ENCODE assay signal across 12 mouse cellular contexts in the genomic region with DNA sequence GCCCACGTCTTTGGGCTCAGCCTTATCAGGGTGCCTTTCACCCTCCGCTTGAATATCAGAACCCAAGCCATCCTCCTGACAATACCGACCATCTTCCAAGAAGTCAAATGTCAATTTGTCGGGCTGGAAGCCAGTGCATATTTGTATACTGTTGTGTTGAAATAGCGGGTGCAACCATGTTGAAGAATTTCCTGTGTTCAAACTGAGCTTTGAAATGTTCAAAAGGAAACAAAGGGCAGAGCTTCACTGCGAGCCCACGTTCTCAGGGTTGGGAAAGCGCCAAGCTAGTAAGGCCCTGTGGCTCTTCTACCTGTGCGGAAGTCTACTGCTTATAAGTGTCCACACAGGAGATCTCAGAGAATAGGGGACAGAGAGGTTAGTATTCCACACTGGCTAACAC.
A peak's percentile ranks its signal among the peaks of the same experiment; 100 is the strongest.
DNase-seq lines count a peak whose midpoint lies in the region; ATAC-seq and TF ChIP-seq lines count a peak whose summit lies in the region.
"Had no signal": no experiment of that assay in that cellular context is flagged by ENCODE, and none has a peak within 500 bp of the region (broad histone marks: within the 10 kb centered on the region; RNA-seq: fewer than 3 reads in every experiment).

No protein-coding gene starts in this region.

- no peak overlapping the region for H3K9ac ChIP-seq in embryonic facial prominence, embryonic 11.5 days (replicated peaks; ENCODE audit: low read length)
- no peak overlapping the region for H3K9ac ChIP-seq in limb, embryonic 14.5 days (ENCODE audit: low read depth, low read length, severe bottlenecking)
- no peak overlapping the region for H3K9ac ChIP-seq in neural tube, embryonic 15.5 days (replicated peaks)

- H3K27ac ChIP-seq in embryonic facial prominence, embryonic 11.5 days (replicated peaks; ENCODE audit: low read depth, low read length) = peak overlapping the region; percentile 64; the same call in 1 of the 2 replicates
- peak overlapping the region; percentile 59 for H3K27ac ChIP-seq in limb, embryonic 14.5 days (replicated peaks; ENCODE audit: low read depth, low read length)
- peak overlapping the region; percentile 45 for H3K27ac ChIP-seq in neural tube, embryonic 15.5 days (replicated peaks)
- H3K27ac ChIP-seq: heart, embryonic 10.5 days had no signal

- H3K27me3 ChIP-seq in embryonic facial prominence, embryonic 11.5 days (ENCODE audit: control insufficient read depth, insufficient read depth, low read length) = no peaks in the 10 kb centered on the region
- 0 out of 2 replicates have a peak, but pooled peaks cover 4% of the 10 kb centered on the region for H3K27me3 ChIP-seq in limb, embryonic 14.5 days (ENCODE audit: control insufficient read depth, insufficient read depth, low read length)
- no peaks in the 10 kb centered on the region for H3K27me3 ChIP-seq in neural tube, embryonic 15.5 days (replicated peaks)

- no peak for ATAC-seq in embryonic facial prominence, embryonic 11.5 days (replicated peaks; ENCODE audit: insufficient number of reproducible peaks, low FRiP score, low TSS enrichment, low read depth)
- ATAC-seq in limb, embryonic 14.5 days (ENCODE audit: low FRiP score, low read depth) = no peak
- ATAC-seq in neural tube, embryonic 15.5 days (ENCODE audit: low FRiP score) = no peak
- ATAC-seq: forebrain, embryonic 14.5 days had no signal

- TF ChIP-seq POLR2A in limb, embryonic 14.5 days (IDR thresholded peaks at IDR 0.05; ENCODE audit: borderline replicate concordance, extremely low read depth, insufficient read depth, insufficient read length) = no peak

- peaks cover 8% of the 10 kb centered on the region for H3K4me1 ChIP-seq in embryonic facial prominence, embryonic 11.5 days (ENCODE audit: control insufficient read depth, insufficient read depth, low read length)
- peaks cover 53% of the 10 kb centered on the region for H3K4me1 ChIP-seq in limb, embryonic 14.5 days (ENCODE audit: control insufficient read depth, insufficient read depth, low read length)
- H3K4me1 ChIP-seq in neural tube, embryonic 15.5 days = peaks cover 24% of the 10 kb centered on the region

- peak; percentile 24 for DNase-seq in kidney, postnatal 10 days
- no peak for DNase-seq in kidney, adult 9 months
- DNase-seq in embryonic facial prominence, embryonic 11.5 days (ENCODE audit: low spot score) = no peak
- DNase-seq in limb, embryonic 14.5 days (ENCODE audit: low spot score) = no peak
- DNase-seq in testis, postnatal 10 days (ENCODE audit: low spot score) = no peak
- DNase-seq in urinary bladder, postnatal 14 days (ENCODE audit: low spot score) = no peak
- DNase-seq: adrenal gland, adult 8-10 months; cerebellum, adult 9-11 months; kidney, postnatal 14 days had no signal

- H3K4me3 ChIP-seq in embryonic facial prominence, embryonic 11.5 days (ENCODE audit: low read depth, low read length) = no peak overlapping the region
- no peak overlapping the region for H3K4me3 ChIP-seq in limb, embryonic 14.5 days (replicated peaks; ENCODE audit: low read length)
- H3K4me3 ChIP-seq in neural tube, embryonic 15.5 days (replicated peaks) = no peak overlapping the region
- H3K4me3 ChIP-seq: heart, embryonic 10.5 days had no signal

- H3K9me3 ChIP-seq in embryonic facial prominence, embryonic 11.5 days (replicated peaks; ENCODE audit: control insufficient read depth, low read length) = no peaks in the 10 kb centered on the region
- no peaks in the 10 kb centered on the region for H3K9me3 ChIP-seq in limb, embryonic 14.5 days (ENCODE audit: control insufficient read depth, low read length)
- no peaks in the 10 kb centered on the region for H3K9me3 ChIP-seq in neural tube, embryonic 15.5 days (replicated peaks)
- H3K9me3 ChIP-seq: heart, embryonic 10.5 days had no signal

- H3K4me2 ChIP-seq in embryonic facial prominence, embryonic 11.5 days (ENCODE audit: low read depth, low read length) = no peak overlapping the region
- no peak overlapping the region for H3K4me2 ChIP-seq in limb, embryonic 14.5 days (replicated peaks; ENCODE audit: low read depth, low read length, severe bottlenecking)
- H3K4me2 ChIP-seq in neural tube, embryonic 15.5 days = no peak overlapping the region

- H3K36me3 ChIP-seq in embryonic facial prominence, embryonic 11.5 days (replicated peaks; ENCODE audit: control insufficient read depth, insufficient read depth, low read depth, low read length) = no peaks in the 10 kb centered on the region
- no peaks in the 10 kb centered on the region for H3K36me3 ChIP-seq in limb, embryonic 14.5 days (ENCODE audit: control insufficient read depth, insufficient read depth, low read length)
- H3K36me3 ChIP-seq in neural tube, embryonic 15.5 days = no peaks in the 10 kb centered on the region

- 80% methylated on average over 9 of the region's 9 CpGs for WGBS in embryonic facial prominence, embryonic 11.5 days
- WGBS in limb, embryonic 14.5 days = 55% methylated on average over 9 of the region's 9 CpGs
- WGBS in neural tube, embryonic 15.5 days = 88% methylated on average over 9 of the region's 9 CpGs
